Mouse (Mus musculus) forebrain, embryonic 15.5 days (tissue): ENCODE data around the gene Dmbx1. TPM values are rescaled to one million over a fixed set of nuclear protein-coding genes. Genes with fewer than 3 reads are reported as not detected.

Experiments
- ATAC-seq: fragments of 200-750 bp; cut with Nextera tagmentation; replicated peaks from 2 replicates; pipeline ENCODE4 v1.8.0; 2017; ENCODE audit warnings: mild to moderate bottlenecking, moderate TSS enrichment, moderate library complexity
- H3K27ac ChIP-seq: fragments of 300-500 bp; sonication (generic); replicated peaks from 2 replicates; pipeline ENCODE4 v1.5.1; 2015; ENCODE audit warnings: mild to moderate bottlenecking, inconsistent platforms
- H3K27me3 ChIP-seq: fragments of 300-500 bp; sonication (generic); 2 replicates; pipeline ENCODE4 v1.6.1; 2015; ENCODE audit warnings: inconsistent platforms
- H3K36me3 ChIP-seq: fragments of 300-500 bp; sonication (generic); 2 replicates; pipeline ENCODE4 v1.6.1; 2015; ENCODE audit warnings: mild to moderate bottlenecking, inconsistent platforms
- H3K4me1 ChIP-seq: fragments of 300-500 bp; sonication (generic); 2 replicates; pipeline ENCODE4 v1.6.1; 2015; ENCODE audit warnings: inconsistent platforms
- H3K4me2 ChIP-seq: fragments of 300-500 bp; sonication (generic); replicated peaks from 2 replicates; pipeline ENCODE4 v1.6.1; 2015; ENCODE audit warnings: mild to moderate bottlenecking, inconsistent platforms
- H3K4me3 ChIP-seq: fragments of 300-500 bp; sonication (generic); 2 replicates; pipeline ENCODE4 v1.5.1; 2015; ENCODE audit warnings: mild to moderate bottlenecking, inconsistent platforms
- H3K9ac ChIP-seq: fragments of 300-500 bp; sonication (generic); replicated peaks from 2 replicates; pipeline ENCODE4 v1.6.1; 2015; ENCODE audit warnings: mild to moderate bottlenecking, inconsistent platforms
- H3K9me3 ChIP-seq: fragments of 300-500 bp; sonication (generic); 2 replicates; pipeline ENCODE4 v1.6.1; 2016; ENCODE audit warnings: inconsistent platforms
- WGBS: fragments of 180-500 bp; shearing (Covaris S2); methylation state at CpG from one replicate; pipeline ENCODE4 v1.1.7; 2015; ENCODE audit warnings: mixed read lengths; 5-methylcytosine and 5-hydroxymethylcytosine counted together
- polyA plus RNA-seq: library from polyadenylated mRNA; unstranded; fragments of >200 nt; fragmentation: Nextera tagmentation; extraction: Ambion mirVana; gene quantifications from 2 replicates; pipeline ENCODE4 v1.2.1, GENCODE M21; 2015

Gene Dmbx1
- polyA plus RNA-seq, 1 experiment from 2014 or later: 0.23 TPM

- Histone ChIP-seq H3K36me3 (no peaks in the 10 kb centered on the region), H3K9me3 (no peaks in the 10 kb centered on the region), H3K27ac (no peak overlapping the region), H3K27me3 (peaks cover 91% of the 10 kb centered on the region), H3K4me2 (no peak overlapping the region), H3K4me1 (peaks cover 17% of the 10 kb centered on the region), H3K9ac (no peak overlapping the region), H3K4me3 (no peak overlapping the region)
- no peak for ATAC-seq
- WGBS: 5% methylated on average over 19 of the region's 19 CpGs
Measured at GRCm38 (mm10) chr4:115937061-115937976, 2.4 kb downstream of the Dmbx1 start.

GRCm38 (mm10) chr4:115936646-115937045 lies 3.1 kb downstream of the Dmbx1 start:
- WGBS: under 1% methylated on average over 20 of the region's 20 CpGs
- Histone ChIP-seq H3K27ac (no peak overlapping the region), H3K4me3 (no peak overlapping the region)

GRCm38 (mm10) chr4:115935835-115936581 lies 3.7 kb downstream of the Dmbx1 start:
- no peaks in the 10 kb centered on the region for H3K36me3 ChIP-seq
- H3K27me3 ChIP-seq: peaks cover 90% of the 10 kb centered on the region
- H3K4me1 ChIP-seq: peaks cover 17% of the 10 kb centered on the region
- no peak overlapping the region for H3K4me2 ChIP-seq
- ATAC-seq: no peak
- H3K27ac ChIP-seq: no peak overlapping the region
- no peak overlapping the region for H3K9ac ChIP-seq
- no peaks in the 10 kb centered on the region for H3K9me3 ChIP-seq
- H3K4me3 ChIP-seq: no peak overlapping the region
- 1% methylated on average over 36 of the region's 36 CpGs for WGBS

More at GRCm38 (mm10) chr4:115936646-115937045, 3.1 kb downstream of the Dmbx1 start:
- no peak overlapping the region for H3K9ac ChIP-seq
- no peak overlapping the region for H3K4me2 ChIP-seq
- no peak for ATAC-seq
- H3K4me1 ChIP-seq: peaks cover 17% of the 10 kb centered on the region
- H3K9me3 ChIP-seq: no peaks in the 10 kb centered on the region
- H3K36me3 ChIP-seq: no peaks in the 10 kb centered on the region
- peaks cover 91% of the 10 kb centered on the region for H3K27me3 ChIP-seq

GRCm38 (mm10) chr4:115931556-115932088 lies 8.1 kb downstream of the Dmbx1 start:
- H3K27ac ChIP-seq: no peak overlapping the region
- H3K4me3 ChIP-seq: no peak overlapping the region
- no peak overlapping the region for H3K4me2 ChIP-seq
- H3K4me1 ChIP-seq: peaks cover 2% of the 10 kb centered on the region
- H3K9me3 ChIP-seq: no peaks in the 10 kb centered on the region
- no peak for ATAC-seq
- no peaks in the 10 kb centered on the region for H3K36me3 ChIP-seq
- H3K9ac ChIP-seq: no peak overlapping the region
- H3K27me3 ChIP-seq: peaks cover 77% of the 10 kb centered on the region
- 48% methylated on average over 13 of the region's 13 CpGs for WGBS

- Histone ChIP-seq H3K9ac (no peak overlapping the region), H3K9me3 (no peaks in the 10 kb centered on the region), H3K4me1 (no peaks in the 10 kb centered on the region), H3K27ac (no peak overlapping the region), H3K27me3 (peaks cover 41% of the 10 kb centered on the region), H3K36me3 (no peaks in the 10 kb centered on the region), H3K4me2 (no peak overlapping the region), H3K4me3 (no peak overlapping the region)
- no peak for ATAC-seq
- WGBS: 72% methylated on average over 7 of the region's 7 CpGs
Measured at GRCm38 (mm10) chr4:115927637-115928036, 12.1 kb downstream of the Dmbx1 start.

GRCm38 (mm10) chr4:115923262-115923880 lies 16.4 kb downstream of the Dmbx1 start:
- Histone ChIP-seq H3K27ac (no peak overlapping the region), H3K4me3 (no peak overlapping the region), H3K9ac (no peak overlapping the region), H3K9me3 (no peaks in the 10 kb centered on the region), H3K4me2 (no peak overlapping the region), H3K27me3 (peaks cover 16% of the 10 kb centered on the region), H3K36me3 (no peaks in the 10 kb centered on the region), H3K4me1 (no peaks in the 10 kb centered on the region)
- ATAC-seq: no peak
- 70% methylated on average over 16 of the region's 16 CpGs for WGBS

- 91% methylated on average over 5 of the region's 5 CpGs for WGBS
- no peaks in the 10 kb centered on the region for H3K4me1 ChIP-seq
- no peak overlapping the region for H3K4me3 ChIP-seq
- H3K27me3 ChIP-seq: peaks cover 18% of the 10 kb centered on the region; the same call in 1 of the 2 replicates
- H3K9me3 ChIP-seq: no peaks in the 10 kb centered on the region
- no peak overlapping the region for H3K27ac ChIP-seq
- no peaks in the 10 kb centered on the region for H3K36me3 ChIP-seq
- H3K4me2 ChIP-seq: no peak overlapping the region
- ATAC-seq: no peak
- no peak overlapping the region for H3K9ac ChIP-seq
Measured at GRCm38 (mm10) chr4:115922688-115923087, 17.0 kb downstream of the Dmbx1 start.

GRCm38 (mm10) chr4:115919911-115920310 lies 19.8 kb downstream of the Dmbx1 start:
- 79% methylated on average over 16 of the region's 16 CpGs for WGBS
- no peak overlapping the region for H3K4me2 ChIP-seq
- no peaks in the 10 kb centered on the region for H3K9me3 ChIP-seq
- H3K27ac ChIP-seq: no peak overlapping the region
- H3K4me3 ChIP-seq: no peak overlapping the region
- H3K27me3 ChIP-seq: peaks cover 23% of the 10 kb centered on the region; the same call in 1 of the 2 replicates
- ATAC-seq: no peak
- H3K9ac ChIP-seq: no peak overlapping the region
- H3K4me1 ChIP-seq: no peaks in the 10 kb centered on the region
- no peaks in the 10 kb centered on the region for H3K36me3 ChIP-seq

- Histone ChIP-seq H3K36me3 (no peaks in the 10 kb centered on the region), H3K9me3 (no peaks in the 10 kb centered on the region), H3K4me3 (no peak overlapping the region), H3K27me3 (peaks cover 29% of the 10 kb centered on the region; the same call in 1 of the 2 replicates), H3K9ac (no peak overlapping the region), H3K4me2 (no peak overlapping the region), H3K4me1 (peaks cover 8% of the 10 kb centered on the region; the same call in 1 of the 2 replicates), H3K27ac (no peak overlapping the region)
- WGBS: 5% methylated on average over 4 of the region's 4 CpGs
- ATAC-seq: no peak
Measured at GRCm38 (mm10) chr4:115911586-115911985, 28.1 kb downstream of the Dmbx1 start.

GRCm38 (mm10) chr4:115908641-115909040 lies 31.1 kb downstream of the Dmbx1 start:
- 2% methylated on average over 7 of the region's 7 CpGs for WGBS
- Histone ChIP-seq H3K36me3 (no peaks in the 10 kb centered on the region), H3K27ac (no peak overlapping the region), H3K9me3 (no peaks in the 10 kb centered on the region), H3K27me3 (peaks cover 58% of the 10 kb centered on the region), H3K9ac (no peak overlapping the region), H3K4me2 (no peak overlapping the region), H3K4me3 (no peak overlapping the region), H3K4me1 (peaks cover 19% of the 10 kb centered on the region)
- peak; percentile 89 for ATAC-seq

- H3K4me1 ChIP-seq: peaks cover 19% of the 10 kb centered on the region
- H3K4me2 ChIP-seq: no peak overlapping the region
- no peak overlapping the region for H3K9ac ChIP-seq
- no peaks in the 10 kb centered on the region for H3K36me3 ChIP-seq
- peaks cover 63% of the 10 kb centered on the region for H3K27me3 ChIP-seq
- ATAC-seq: no peak
- no peak overlapping the region for H3K27ac ChIP-seq
- WGBS: 81% methylated on average over 1 of the region's 1 CpGs
- H3K4me3 ChIP-seq: no peak overlapping the region
- no peaks in the 10 kb centered on the region for H3K9me3 ChIP-seq
Measured at GRCm38 (mm10) chr4:115907994-115908393, 31.7 kb downstream of the Dmbx1 start.
